Mouse (Mus musculus) neural tube, embryonic 11.5 days (tissue): Measurements from ENCODE around the gene Kcnq1. TPM values are rescaled to one million over a fixed set of nuclear protein-coding genes. Genes with fewer than 3 reads are reported as not detected.
A peak's percentile ranks its signal among the peaks of the same experiment; 100 is the strongest.

Experiments used
- ATAC-seq: fragments of 200-750 bp; cut with Nextera tagmentation; 2 replicates; pipeline ENCODE4 v1.8.0; 2017; ENCODE audit warnings: moderate number of reproducible peaks, mild to moderate bottlenecking, moderate TSS enrichment, moderate library complexity; ENCODE audit not compliant: insufficient read depth, low FRiP score, low TSS enrichment
- DNase-seq: peaks from one replicate; pipeline ENCODE4 v3.0.0-alpha.2; 2015; ENCODE audit warnings: low spot score
- H3K27ac ChIP-seq: fragments of 300-500 bp; sonication (generic); 2 replicates; pipeline ENCODE4 v1.5.1; 2014; ENCODE audit warnings: low read depth, mild to moderate bottlenecking, low read length
- H3K27me3 ChIP-seq: fragments of 300-500 bp; sonication (generic); 2 replicates; pipeline ENCODE4 v1.6.1; 2014; ENCODE audit warnings: mild to moderate bottlenecking, low read length, mixed read lengths; ENCODE audit not compliant: control insufficient read depth, insufficient read depth
- H3K36me3 ChIP-seq: fragments of 300-500 bp; sonication (generic); 2 replicates; pipeline ENCODE4 v1.6.1; 2014; ENCODE audit warnings: mild to moderate bottlenecking, low read length, moderate library complexity, mixed read lengths; ENCODE audit not compliant: control insufficient read depth, insufficient read depth
- H3K4me1 ChIP-seq: fragments of 300-500 bp; sonication (generic); 2 replicates; pipeline ENCODE4 v1.6.1; 2014; ENCODE audit warnings: low read length, mixed read lengths; ENCODE audit not compliant: control insufficient read depth, insufficient read depth
- H3K4me2 ChIP-seq: fragments of 300-500 bp; sonication (generic); 2 replicates; pipeline ENCODE4 v1.6.1; 2014; ENCODE audit warnings: low read depth, mild to moderate bottlenecking, moderate library complexity
- H3K4me3 ChIP-seq: fragments of 300-500 bp; sonication (generic); 2 replicates; pipeline ENCODE4 v1.5.1; 2014; ENCODE audit warnings: low read depth, low read length
- H3K9ac ChIP-seq: fragments of 300-500 bp; sonication (generic); 2 replicates; pipeline ENCODE4 v1.6.1; 2014; ENCODE audit warnings: mild to moderate bottlenecking, low read length
- H3K9me3 ChIP-seq: fragments of 300-500 bp; sonication (generic); 2 replicates; pipeline ENCODE4 v1.6.1; 2016; ENCODE audit warnings: low read length; ENCODE audit not compliant: control insufficient read depth
- WGBS: fragments of 180-500 bp; shearing (Covaris S2); extraction: QIAGEN DNeasy Blood & Tissue Kit; methylation state at CpG from one replicate; pipeline ENCODE4 v1.1.7; 2014; 5-methylcytosine and 5-hydroxymethylcytosine counted together
- polyA plus RNA-seq: library from polyadenylated mRNA; unstranded; fragments of >200 nt; fragmentation: Nextera tagmentation; extraction: Ambion mirVana; gene quantifications from 2 replicates; pipeline ENCODE4 v1.2.1, GENCODE M21; 2014

The Kcnq1 gene
- polyA plus RNA-seq, 1 experiment from 2014 or later = 1.7 TPM

DNA sequence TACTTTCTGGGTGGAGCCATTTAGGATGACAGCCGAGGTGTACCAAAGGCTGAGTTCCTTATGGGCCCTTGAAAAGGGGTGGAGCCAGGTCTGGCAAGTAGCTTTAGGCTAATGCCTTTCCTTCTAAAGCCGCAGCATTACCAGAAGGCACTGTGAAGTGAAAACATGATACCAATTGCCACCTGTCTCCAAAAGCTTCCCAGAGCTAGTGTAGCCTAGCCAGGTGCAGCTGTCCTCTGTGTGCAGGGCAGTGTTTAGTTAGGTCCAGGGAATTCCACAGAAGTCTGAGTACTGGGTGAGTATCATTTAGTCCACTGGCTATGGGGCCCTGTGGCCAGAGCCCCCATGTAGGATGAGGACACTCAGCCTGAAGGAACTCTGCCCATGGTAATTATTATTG, 30.0 kb downstream of the Kcnq1 start:
- 60% methylated on average over 2 of the region's 2 CpGs for WGBS
- no peaks in the 10 kb centered on the region for H3K36me3 ChIP-seq
- DNase-seq (no peak), ATAC-seq (no peak)
- H3K9ac ChIP-seq = no peak overlapping the region
- H3K27me3 ChIP-seq = no peaks in the 10 kb centered on the region
- no peak overlapping the region for H3K27ac ChIP-seq
- no peak overlapping the region for H3K4me3 ChIP-seq
- H3K9me3 ChIP-seq = no peaks in the 10 kb centered on the region
- no peak overlapping the region for H3K4me2 ChIP-seq
- H3K4me1 ChIP-seq = no peaks in the 10 kb centered on the region

DNA sequence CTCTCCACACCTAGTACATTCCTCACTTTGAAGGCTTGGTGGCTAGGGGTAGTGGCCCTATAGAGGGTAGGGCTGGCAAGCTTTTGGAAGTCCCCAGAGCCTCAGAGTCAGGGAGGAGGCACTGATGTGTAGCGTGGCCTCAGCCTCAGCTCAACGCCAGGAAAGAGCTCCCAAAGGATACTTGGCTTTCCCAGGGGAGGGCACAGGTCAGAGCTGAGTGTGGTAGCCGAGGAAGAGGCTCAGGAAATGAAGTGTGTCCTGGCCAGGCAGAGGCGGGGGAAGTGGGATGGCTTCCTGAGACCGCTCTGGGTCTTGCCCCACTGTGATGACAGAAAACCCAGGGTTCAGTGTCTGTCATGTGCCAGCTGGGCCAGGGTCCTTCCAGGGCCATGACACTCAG, 30.4 kb downstream of the Kcnq1 start:
- DNase-seq (no peak), ATAC-seq (no peak)
- Histone ChIP-seq H3K27ac (no peak overlapping the region), H3K27me3 (no peaks in the 10 kb centered on the region), H3K9me3 (no peaks in the 10 kb centered on the region), H3K9ac (no peak overlapping the region), H3K36me3 (no peaks in the 10 kb centered on the region), H3K4me1 (no peaks in the 10 kb centered on the region), H3K4me2 (no peak overlapping the region), H3K4me3 (no peak overlapping the region)
- WGBS = 59% methylated on average over 5 of the region's 5 CpGs

DNA sequence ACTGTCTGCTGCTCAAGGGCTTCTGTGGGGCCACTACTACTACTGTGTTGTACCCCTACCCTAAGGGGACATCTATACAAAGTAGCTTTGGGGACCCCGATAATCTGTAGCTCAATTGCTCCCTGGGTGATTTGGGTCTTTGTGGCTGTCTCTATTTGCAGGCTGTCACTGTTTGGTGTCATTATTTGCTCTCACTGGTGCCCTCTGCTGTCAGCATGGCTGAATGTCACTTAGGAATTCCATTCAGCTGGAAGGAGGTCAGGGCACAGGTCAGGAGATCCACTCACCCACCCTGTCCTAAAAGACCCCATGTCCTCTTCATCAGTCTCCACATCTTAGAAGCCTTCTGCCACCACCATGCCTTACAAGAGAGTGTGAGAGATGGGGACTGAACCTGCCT, 32.6 kb downstream of the Kcnq1 start:
- Histone ChIP-seq H3K4me3 (no peak overlapping the region), H3K27ac (no peak overlapping the region), H3K4me1 (no peaks in the 10 kb centered on the region), H3K4me2 (no peak overlapping the region), H3K27me3 (no peaks in the 10 kb centered on the region), H3K36me3 (no peaks in the 10 kb centered on the region), H3K9ac (no peak overlapping the region), H3K9me3 (no peaks in the 10 kb centered on the region)
- ATAC-seq = no peak
- 47% methylated on average over 1 of the region's 1 CpGs for WGBS
- peak; percentile 58 for DNase-seq

DNA sequence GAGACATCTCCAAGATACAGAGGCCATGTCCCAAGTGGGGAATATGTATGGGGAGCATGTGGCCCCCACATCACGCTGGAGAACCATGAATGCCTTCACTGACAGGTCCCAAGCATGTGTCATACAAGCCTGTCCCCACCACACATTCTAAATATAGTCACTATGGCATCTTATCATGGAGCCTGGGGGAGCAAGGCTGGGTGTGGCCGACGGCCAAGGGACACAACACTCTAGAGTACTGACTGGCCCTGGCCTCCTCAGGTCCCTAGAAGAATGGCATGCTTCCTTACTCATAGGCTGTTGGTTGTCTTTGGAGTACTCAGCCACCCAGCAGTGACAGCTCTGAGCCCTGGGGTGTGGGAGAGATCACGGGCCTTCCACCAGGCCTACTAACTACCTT, 33.8 kb downstream of the Kcnq1 start:
- Histone ChIP-seq H3K27me3 (no peaks in the 10 kb centered on the region), H3K9ac (no peak overlapping the region), H3K9me3 (no peaks in the 10 kb centered on the region), H3K27ac (no peak overlapping the region), H3K4me1 (no peaks in the 10 kb centered on the region), H3K4me2 (no peak overlapping the region), H3K4me3 (no peak overlapping the region), H3K36me3 (no peaks in the 10 kb centered on the region)
- ATAC-seq (no peak), DNase-seq (no peak)
- WGBS = 85% methylated on average over 4 of the region's 4 CpGs

DNA sequence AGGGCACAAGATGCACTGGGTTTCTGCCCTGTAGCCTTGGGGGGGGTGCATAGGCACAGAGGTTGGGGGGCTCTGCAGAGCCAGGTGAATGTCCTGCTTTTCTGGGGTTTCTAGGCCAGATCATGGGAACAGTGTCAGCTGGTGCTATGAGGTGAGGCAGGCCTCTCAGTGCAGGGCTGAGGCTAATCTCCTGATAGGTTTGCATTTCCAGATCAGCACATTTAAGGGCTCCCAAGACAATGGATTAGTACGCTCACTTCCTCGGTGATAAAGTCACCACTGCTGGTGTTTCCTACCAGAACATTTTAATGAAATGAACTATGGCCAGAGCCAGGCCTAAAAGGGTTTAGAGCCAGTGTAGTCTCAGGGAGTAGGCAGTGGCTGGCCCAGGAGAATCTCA, 36.5 kb downstream of the Kcnq1 start:
- ATAC-seq = no peak
- Histone ChIP-seq H3K36me3 (no peaks in the 10 kb centered on the region), H3K4me1 (no peaks in the 10 kb centered on the region), H3K4me3 (no peak overlapping the region), H3K4me2 (no peak overlapping the region), H3K27me3 (no peaks in the 10 kb centered on the region), H3K9me3 (no peaks in the 10 kb centered on the region), H3K9ac (no peak overlapping the region), H3K27ac (no peak overlapping the region)
- 91% methylated on average over 2 of the region's 2 CpGs for whole genome bisulfite sequencing
- DNase-seq = no peak

DNA sequence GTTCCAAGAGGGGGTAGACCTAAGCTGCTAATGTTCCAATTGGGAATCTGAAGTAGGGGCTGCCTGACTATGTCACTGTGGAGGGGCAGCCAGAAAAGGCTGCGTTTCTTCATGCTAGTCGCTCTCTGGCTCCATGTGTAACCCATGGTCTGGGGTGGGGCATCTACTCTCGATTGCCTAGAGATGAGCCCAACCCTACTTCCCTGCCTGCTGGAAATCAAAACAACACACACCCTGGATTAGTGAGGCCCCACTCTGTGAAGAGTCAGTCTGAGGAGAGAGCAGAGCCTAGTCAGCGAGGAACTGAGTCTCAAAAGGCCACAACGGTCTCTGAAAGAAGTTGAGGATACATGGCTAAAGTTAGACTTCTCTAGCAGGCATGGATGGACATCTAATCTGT, 40.9 kb downstream of the Kcnq1 start:
- H3K27me3 ChIP-seq = no peaks in the 10 kb centered on the region
- H3K36me3 ChIP-seq = no peaks in the 10 kb centered on the region
- no peak overlapping the region for H3K4me2 ChIP-seq
- no peak overlapping the region for H3K9ac ChIP-seq
- H3K9me3 ChIP-seq = no peaks in the 10 kb centered on the region
- no peak overlapping the region for H3K27ac ChIP-seq
- no peaks in the 10 kb centered on the region for H3K4me1 ChIP-seq
- WGBS = 83% methylated on average over 5 of the region's 5 CpGs
- ATAC-seq (no peak), DNase-seq (no peak)
- no peak overlapping the region for H3K4me3 ChIP-seq

DNA sequence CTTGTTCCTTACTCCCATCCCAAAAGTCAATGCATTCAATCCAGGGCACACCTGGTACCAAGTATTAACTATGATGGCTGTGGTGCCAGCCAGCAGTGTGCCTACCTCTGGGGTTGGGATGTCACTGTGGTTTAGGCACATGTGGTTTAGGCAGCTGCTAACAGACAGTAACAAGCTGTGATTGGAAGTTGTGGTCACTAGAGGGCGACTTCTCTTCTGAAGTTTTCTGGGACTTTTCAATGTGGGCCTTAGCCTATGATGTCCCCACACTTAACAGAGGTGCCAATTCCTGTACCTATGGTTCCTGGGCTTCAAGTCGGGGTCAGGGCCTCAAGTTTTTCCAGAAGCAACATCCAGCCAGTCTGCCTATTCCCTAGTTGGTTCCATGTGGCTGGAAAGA, 45.0 kb downstream of the Kcnq1 start:
- Histone ChIP-seq H3K36me3 (no peaks in the 10 kb centered on the region), H3K4me3 (no peak overlapping the region), H3K27ac (no peak overlapping the region), H3K4me2 (no peak overlapping the region), H3K4me1 (peaks cover 8% of the 10 kb centered on the region; the same call in 1 of the 2 replicates), H3K9ac (no peak overlapping the region), H3K27me3 (no peaks in the 10 kb centered on the region), H3K9me3 (no peaks in the 10 kb centered on the region)
- DNase-seq (peak; percentile 44), ATAC-seq (no peak)
- WGBS = 9% methylated on average over 2 of the region's 2 CpGs

DNA sequence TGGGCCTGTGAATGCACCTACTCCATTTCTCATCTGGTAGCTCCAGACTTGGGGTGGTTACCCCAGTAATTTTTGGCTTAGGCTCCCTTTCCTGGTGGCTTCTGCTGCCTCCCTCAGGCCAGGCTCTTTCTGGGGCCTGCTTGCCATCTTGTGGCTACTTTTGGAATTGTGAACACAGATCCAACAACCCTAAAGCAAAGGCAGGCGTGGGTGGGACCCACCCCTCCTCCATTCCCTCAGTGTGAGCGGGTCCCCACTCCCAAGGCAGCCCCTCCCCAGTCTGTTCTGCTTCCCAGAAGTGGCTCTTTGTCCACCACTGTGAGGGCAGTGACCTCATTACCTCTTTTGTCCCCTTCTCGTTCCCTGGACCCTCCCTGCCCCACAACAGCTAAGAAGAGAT, 46.2 kb downstream of the Kcnq1 start:
- Histone ChIP-seq H3K9me3 (no peaks in the 10 kb centered on the region), H3K4me2 (no peak overlapping the region), H3K4me3 (no peak overlapping the region), H3K9ac (no peak overlapping the region), H3K27ac (no peak overlapping the region), H3K4me1 (peaks cover 8% of the 10 kb centered on the region; the same call in 1 of the 2 replicates), H3K27me3 (no peaks in the 10 kb centered on the region), H3K36me3 (no peaks in the 10 kb centered on the region)
- DNase-seq = peak; percentile 48
- 16% methylated on average over 3 of the region's 3 CpGs for WGBS
- no peak for ATAC-seq

DNA sequence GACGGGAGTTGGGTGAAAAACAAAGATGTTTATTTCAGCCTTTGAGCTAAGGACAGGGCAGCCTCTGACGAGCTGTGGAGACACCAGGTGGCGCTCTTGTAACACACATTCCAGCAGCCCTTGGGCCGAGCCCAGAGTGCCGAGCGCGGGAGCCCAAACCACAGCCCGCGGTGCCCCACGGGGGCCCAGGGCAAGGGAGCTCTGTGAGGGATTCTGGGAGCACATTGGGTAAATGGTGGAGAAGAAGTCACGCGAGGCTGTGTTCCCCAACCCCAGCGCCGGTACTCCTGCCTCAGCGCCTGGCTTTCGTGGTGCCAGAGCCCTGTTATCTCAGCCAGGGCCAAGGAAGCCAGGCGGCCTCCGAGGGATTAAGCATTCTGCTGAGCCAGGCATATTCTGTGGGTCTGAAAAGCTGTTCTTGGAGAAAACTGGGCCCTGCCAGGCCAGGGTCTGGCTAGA, 47.8 kb downstream of the Kcnq1 start:
- H3K9me3 ChIP-seq = no peaks in the 10 kb centered on the region
- ATAC-seq (peak; percentile 88), DNase-seq (peak; percentile 87)
- no peak overlapping the region for H3K4me3 ChIP-seq
- WGBS = 5% methylated on average over 18 of the region's 18 CpGs
- peak overlapping the region; percentile 49 for H3K9ac ChIP-seq
- H3K36me3 ChIP-seq = no peaks in the 10 kb centered on the region
- H3K27ac ChIP-seq = no peak overlapping the region
- peaks cover 8% of the 10 kb centered on the region; the same call in 1 of the 2 replicates for H3K4me1 ChIP-seq
- H3K4me2 ChIP-seq = peak overlapping the region; percentile 47
- H3K27me3 ChIP-seq = no peaks in the 10 kb centered on the region
